Mouse (Mus musculus) kidney, adult 18-20 months (tissue): ENCODE measurements at regions not wholly inside any gene's neighbourhood (a gene's known extent, or its start where the extent isn't known, plus 50 kb on each side); places are given as distances from the start of the nearest gene placed in this dataset.

Experiments
- DNase-seq: peaks from one replicate; pipeline ENCODE4 v3.0.0; 2021

DNA sequence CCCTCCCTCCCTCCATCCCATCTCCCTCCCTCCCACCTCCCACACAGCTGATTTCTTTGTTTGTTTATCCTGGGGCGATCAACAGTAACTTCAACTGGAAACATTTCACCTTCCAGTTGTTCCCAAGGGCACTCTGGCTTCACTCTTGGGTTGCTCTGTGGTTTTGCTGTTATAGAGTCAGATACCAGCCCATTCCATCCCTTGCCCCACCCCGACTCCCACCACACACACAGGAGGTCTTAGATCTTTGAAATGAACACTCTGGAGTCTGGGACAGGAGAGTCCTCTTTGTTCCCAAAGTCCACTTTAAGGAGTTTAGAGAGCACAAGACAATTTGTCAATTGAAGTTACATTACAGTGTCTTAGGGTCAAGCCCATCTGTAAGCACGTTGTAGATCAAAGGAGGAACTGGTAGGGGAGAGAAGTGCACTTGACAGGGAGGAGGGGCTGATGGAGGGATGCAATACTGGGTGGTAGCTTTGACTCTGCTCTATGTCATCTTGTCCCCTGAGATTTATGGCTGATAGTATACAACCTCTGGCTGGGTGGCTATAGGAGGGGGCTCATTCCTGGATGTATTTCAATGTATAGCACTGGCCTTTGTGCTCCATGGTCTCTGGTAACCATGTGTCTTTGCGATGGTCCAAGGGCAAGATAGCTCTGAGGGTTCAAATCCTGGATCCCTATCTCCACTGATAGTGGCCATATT is 313.9 kb downstream of the Glrx3 start:
- DNase-seq, result no peak

DNA sequence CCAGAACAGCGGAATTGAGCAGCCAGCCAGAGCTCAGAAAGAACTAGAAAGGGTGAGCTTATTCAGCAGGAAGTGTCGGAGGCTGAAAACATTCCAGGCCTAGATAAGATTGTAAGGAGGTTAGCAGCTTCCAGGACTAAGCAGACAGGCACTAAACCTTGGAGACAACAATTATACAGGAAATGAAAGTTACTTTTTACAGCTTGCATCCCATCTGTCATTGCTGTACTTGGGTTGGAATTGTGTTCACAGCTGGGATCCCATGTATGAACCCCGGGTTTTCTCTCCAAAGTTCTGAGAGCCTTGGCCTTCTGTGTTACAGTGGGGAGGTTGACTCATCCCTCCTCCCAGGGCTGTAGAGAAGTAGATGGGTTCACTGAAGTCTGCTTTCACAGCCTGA is 328.5 kb downstream of the Glrx3 start:
- no peak for DNase-seq

DNA sequence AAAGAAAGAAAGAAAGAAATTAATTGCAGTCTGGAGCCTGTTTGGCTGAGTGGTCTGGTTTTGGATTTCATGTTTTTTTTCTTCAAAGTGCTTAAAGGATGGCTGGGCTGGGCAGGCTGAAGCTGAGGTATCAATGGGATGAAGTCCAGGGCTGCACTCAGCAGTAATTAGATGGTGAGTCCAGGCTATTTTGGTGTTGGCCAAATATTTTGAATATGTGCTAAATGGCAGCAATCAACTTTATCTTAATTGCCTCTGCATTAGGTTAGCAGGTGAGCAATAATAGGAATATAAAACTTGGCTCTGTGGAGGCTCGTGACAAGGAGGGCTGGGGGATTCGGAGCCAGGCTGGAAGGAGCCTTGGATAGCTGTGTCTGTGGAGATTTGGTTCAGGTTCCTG is 329.3 kb downstream of the Glrx3 start:
- no peak for DNase-seq

DNA sequence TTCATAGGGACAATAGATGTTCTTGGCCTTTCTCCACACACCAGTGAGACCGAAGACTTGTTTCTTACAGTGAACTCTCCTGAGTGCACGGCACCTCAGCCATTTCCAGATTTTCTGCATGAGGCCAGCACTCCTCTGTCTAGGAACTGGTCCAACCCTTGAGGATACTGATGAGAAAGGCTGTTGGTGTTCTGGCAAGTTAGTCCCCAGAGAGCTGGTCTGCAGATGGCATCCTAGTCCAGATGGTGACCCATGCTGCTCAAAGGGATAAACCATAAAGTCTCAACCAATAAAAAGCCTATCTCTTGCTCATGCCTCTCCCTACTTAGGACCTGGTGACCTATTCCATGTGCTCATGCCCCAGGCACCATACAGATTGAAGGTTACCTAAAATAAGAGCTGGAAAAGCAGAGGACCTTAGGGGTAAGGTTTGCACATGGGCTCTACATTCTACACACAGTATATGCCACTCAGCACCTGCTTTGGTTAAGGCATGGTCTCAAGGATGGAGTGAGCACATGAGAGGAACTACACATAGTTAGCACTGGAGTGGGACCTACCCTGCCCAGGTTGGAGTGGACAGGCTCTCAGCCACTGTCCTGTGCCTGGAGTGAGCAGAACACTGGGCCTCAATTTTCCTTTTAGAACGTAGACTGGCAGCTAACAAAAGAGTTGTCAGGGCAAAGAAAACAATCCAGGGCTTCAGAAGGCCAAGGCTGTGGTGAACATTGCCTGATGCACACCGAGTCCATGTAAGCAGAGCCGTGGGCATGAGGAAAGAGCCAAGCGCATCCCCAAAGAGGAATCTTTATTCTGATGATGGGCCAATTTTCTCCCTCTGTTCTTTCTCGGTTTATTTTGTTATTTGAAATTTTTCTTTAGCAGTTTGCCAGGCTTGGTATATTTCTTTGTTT is 335.9 kb downstream of the Glrx3 start:
- DNase-seq, result no peak

DNA sequence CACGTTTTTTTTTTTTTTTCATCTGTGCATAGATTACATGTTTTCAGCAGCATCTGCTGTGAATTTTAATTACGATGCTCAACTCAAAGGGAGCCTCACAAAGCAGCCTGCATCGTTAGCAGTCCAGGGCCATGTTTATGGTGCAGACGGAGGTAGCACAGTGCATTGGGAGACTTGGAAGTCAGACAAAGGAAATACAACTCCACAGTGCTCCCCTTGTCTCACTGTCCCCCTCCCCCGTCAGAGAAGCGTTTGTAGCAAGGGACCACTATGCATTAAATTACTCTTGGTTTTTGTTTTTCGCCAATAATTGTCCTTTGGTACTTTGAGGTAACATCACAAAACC is 336.5 kb downstream of the Glrx3 start:
- DNase-seq, result no peak

DNA sequence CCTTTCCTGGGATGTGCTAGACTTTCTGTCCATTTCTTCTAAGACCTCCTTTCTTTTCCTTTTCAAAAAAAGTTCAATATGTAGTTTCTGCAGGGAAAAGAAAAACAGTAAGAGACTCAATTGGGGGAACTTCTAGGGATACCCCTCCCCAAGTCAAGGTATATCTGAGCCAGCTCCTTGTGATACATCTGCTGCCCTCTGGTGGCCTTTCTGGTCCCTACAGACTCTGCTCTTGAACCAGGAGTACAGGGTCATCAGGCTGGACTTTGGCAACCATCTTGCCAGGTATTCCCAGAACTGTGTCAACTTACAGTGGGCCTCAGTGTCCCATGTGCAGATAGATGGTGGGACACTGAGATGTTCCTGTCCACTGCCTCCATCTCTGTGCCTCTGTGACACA is 346.5 kb downstream of the Glrx3 start:
- peak; percentile 44 for DNase-seq

DNA sequence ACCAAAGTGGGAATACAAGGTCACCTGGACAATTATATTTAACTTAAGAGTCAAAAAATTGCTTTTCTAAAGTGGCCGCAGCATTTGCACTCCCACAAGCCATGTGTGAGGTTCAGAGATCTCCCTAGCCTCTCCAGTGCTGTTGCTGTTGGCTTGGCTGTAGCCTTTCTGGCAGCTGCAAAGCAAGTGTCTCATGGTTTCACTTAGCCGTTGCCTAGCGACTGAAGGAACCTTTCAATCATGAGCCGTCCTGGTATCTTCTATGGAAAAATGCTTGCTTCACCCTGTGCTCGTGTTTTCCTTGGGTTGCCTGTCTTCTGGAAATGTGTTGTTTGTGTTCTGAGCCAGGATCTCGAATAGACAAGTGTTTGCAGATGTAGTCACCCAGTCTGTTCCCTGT is 367.9 kb downstream of the Glrx3 start:
- no peak for DNase-seq

DNA sequence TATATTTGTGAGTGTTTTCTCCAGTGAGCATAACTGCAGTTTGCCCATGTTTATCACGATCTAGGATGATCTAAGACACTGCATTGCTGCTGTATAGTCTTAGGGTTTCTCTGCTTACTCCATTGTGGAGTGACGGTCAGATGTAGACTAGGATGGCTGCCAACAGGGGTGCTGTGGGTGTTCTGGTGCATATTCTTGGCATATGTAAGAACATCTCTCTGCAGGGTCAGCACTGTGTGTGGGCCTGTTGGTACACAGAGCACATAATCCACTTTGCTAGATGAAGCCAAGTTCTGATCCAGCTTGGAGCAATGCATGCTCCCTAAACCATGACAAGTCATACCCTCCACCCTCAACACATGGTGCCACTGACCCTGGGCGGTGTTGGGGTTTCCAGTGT is 375.4 kb downstream of the Glrx3 start:
- DNase-seq, result no peak

DNA sequence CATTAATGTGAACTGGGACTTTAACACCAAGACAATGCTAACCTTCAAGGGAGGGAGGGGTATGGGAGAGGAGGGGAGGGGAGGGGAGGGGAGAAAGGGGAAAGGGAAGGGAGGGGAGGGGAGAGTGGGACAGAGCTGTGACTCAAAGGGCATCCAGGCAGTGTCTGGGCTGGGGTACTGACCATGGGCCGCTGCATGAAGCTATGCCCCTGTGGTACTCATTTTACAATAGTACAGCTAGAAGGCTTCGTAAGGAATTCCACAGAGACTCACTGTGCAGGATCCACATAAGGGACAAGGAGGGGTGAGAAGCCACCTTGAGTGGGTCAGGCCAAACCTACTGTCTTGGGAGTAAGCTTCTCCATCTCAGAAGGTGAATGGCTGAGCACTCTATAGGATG is 403.1 kb downstream of the Glrx3 start:
- no peak for DNase-seq

DNA sequence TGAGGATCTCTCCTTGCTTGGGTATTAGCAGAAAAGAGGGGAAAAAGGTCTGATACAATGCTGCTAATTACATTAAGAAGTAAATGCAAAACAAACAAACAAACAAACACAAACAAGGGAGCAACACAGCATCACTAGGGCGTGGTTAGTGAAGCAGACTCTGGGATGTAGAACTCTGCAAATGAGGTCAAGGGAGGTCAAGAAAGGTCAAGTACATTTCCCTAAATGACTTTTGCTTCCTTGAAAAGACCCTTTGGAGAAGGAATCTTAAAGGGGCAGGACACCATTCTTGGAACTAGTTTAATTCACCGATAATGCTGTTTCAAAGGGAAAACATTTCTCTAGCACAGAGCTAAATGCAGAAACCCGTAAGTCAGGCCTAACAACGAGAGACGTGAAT is 403.6 kb downstream of the Glrx3 start:
- no peak for DNase-seq

DNA sequence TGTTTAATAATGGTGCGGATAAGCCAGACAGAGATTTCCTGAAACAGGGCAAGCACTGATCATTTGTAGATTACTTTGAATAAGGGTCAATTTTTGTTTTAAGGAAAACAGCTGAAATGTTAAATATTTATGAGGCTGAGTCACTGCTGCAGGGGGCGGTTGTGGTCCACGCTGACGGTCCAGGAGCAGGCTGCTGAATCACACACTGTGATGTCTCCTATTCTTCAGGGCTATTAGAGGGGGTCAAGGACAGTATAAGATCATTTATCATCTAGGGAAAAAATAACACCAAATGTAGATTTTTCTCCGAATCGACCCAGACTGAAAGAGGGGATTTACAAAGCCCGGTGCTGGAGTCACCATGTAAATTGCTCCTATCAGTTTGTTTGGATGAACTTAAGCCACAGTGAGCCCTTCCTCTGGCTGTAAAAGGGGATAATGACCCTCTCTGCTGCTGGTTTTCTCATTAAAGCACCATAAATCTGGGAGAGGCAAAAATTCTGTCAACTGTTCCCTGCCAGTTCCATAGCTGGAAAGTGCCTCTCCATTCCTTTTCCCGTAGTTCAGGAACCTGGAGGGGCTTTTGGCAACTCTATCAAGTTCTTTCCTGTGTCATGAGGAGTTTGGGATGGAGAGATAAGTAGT is 404.2 kb downstream of the Glrx3 start:
- DNase-seq, result no peak

DNA sequence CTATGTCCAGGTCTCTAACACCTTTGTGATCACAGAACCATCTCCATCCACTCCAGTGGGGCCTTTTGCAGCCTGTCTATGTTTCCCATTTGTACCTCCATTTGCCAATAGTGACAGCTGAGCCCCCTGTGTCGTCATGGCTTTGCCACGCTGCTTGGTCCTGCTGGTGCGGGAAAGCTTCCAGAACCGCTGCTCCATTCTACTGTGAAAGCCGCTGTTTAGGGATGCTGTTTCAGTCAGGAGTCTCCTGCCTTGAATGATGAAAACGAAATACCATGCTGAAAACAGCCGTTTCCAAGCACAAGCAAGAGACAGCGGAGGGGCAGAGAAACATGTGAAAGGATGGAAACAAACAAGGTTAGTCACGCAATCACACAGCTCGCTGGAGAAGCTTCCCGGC is 410.4 kb downstream of the Glrx3 start:
- no peak for DNase-seq

DNA sequence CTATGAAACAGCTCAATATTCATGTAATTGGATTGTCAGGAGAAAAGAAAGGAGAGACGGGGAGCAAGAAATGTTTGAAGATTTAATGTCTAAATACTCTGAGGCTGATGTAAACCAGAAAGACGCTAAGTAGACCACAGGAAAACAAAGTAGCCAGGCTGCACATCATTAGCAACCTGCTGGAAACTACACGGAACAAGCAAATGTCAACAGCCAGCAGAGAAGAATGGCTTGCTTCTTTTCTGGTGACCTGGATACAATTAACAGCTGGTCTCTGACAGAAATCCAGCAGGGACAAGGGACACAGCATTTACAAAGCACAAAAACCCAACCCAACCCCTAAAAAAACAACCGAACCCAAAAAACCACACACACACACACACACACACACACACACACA is 413.6 kb downstream of the Glrx3 start:
- DNase-seq, result no peak

DNA sequence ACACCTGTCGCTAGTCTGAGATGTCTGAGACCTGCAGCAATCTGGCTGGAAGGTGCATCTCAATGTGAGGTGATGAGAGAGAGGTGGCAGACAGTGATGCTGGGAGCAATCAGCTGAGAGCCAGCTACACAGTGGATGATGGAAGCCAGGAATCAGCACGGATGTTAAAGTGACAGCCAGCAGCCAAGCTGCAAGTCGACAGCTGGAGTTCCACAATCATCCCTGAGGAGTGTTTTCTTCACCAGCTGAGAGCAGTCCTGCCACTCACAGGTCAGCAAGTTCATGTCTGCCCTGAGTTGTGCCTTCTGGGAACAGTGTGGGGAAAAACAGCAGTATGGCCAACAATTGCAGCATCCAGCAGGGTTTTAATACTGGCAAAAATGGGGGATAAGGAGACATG is 422.3 kb downstream of the Glrx3 start:
- no peak for DNase-seq

DNA sequence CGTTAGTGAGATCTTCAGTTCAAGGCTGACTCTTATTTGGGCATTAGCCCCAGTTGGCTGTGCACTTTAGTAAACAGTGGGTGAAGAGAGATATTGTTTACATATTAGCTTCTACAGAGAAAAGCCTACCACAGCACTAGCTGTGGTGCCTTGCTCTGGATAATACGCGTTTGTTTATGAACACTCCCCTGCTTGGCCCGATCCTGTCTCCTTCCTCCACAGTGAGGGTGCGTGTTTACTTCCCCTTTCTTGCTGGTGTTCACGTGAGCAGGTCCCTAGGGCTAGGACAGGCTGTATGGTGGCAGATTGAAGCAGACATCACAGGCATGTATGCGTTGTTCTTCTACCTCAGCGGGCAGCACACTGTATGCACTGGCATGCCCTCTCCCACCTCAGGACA is 423.1 kb downstream of the Glrx3 start:
- no peak for DNase-seq

DNA sequence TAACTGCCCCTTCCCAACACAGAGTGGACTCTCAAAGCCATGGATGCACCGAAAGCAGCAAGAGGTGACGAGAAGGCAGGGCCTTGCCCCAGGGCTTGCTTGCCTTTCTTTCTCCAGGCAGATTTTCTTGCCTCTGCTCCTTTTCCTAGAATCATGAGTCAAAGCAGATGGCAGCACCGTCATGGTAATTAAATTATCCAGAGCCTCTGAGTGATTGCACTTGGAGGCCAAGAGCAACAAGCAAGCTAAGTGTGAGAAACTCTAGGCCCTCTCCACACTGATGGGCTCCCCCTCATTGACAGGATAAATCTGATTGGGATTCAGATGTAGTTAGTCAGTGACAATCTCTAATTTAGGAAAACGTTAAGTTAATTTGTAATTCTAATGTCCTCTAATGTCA is 427.5 kb downstream of the Glrx3 start:
- DNase-seq, result no peak

DNA sequence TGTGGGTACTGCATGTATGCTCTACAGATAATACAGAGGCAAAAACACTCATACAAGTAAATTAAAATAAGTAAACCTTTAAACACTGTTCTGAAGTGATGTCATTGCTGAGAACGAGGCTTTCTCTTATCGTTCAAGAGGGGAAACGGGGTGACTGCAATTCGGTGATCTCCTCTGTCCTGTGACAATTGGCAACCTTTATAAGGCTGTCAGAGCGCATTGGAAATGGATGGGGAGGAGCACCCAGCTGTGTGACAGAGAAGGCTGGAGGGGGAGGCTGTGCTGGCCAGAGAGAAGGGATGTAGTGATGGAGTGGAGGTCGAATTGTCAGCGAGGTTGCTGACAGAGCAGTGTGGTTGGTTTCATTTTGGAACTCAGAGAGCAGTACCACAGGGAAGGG is 428.0 kb downstream of the Glrx3 start:
- DNase-seq, result no peak

DNA sequence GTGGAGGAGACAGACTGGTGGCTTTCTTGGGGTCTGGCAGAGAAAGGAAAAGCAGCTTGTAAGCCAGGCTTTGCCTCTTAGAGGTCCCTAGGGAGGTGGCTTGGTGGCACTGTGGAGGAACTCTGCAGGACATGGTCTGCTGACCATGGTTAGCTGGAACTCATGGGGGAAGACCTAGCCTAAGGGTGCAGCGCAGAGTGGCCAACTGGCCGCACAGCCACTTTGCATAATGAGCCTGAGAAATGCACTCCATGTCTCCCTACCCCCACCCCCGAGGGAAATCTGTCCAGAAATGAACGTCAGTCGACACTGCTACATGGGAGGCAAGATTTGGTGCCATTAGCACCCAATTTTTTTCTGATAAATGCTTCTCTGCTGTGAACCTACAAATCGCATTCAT is 429.5 kb downstream of the Glrx3 start:
- peak; percentile 34 for DNase-seq

DNA sequence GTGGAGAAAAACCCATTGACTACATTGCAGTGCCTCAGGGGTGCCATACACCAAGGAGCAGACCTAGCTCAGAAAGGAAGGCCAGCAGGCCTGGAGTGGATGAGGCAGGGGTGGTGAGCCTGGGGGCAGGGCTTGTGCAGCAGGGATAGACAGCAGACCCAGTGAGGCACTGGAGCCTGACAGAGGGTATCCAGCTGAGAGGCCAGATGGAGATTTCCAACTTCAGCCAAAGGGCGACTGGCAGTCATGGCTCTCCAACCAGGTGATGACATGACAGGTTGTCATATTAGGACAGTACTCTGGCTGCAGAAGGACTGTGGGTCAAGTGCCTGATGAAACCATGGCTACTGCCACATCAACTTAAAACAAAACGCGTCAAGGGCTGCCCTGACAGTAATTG is 431.1 kb downstream of the Glrx3 start:
- DNase-seq, result no peak

DNA sequence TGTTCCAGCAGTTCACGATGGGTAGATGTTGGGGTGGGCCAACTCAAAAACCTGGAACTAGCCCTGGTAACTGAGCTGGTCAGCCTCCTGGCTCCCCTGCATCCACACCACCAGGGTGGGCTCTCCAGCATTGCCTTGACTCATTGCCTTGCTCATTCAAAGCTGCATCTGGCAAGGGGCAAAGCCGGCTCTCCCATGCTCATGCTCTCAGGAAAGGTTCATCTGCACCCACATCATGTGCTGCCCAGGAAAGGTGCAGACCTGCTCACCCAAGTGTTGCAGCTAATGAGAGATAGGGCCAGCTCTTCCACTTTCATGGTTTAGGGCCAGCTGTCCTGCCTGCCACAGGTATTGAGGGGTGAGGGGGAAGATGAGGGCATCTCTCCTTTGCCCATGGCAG is 437.9 kb downstream of the Glrx3 start:
- no peak for DNase-seq

DNA sequence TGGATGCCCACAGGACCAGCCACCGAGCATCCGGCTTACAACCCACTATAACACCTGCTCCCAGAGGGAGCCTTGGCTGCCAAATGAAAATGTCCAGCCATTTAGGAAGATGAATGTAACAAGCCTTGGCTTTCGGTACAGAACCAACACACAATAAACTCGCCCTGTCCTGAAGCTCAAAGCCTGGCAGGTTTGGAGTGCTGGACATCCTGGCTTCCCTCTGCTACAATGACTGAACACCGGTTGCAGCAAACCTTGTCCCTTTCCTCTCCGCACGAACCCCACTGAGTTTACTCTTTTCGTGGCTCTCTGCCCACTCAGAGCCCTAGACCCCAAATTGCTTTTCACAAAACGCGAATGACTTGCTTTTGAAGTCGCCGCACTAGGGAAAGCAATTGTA is 441.9 kb downstream of the Glrx3 start:
- no peak for DNase-seq

DNA sequence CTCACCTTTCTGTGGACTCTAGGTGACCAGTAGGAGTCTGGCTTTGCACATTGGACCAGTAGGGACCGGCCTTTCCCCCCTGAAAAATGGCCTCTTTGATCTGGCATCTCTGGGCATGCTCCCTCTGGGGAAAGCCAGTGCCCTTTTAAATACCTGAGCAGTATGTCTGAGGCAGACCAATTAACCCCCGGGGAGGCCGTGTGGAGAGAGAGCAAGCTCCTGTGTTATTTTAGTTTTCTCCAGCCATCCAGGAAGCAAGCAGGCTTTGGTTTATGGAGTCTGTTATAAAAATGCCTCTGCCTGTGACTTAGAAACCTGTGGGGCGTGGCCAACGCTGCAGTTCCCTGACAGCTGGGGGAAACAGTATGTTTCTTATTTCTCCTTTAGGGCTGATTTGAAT is 445.5 kb downstream of the Glrx3 start:
- peak; percentile 18 for DNase-seq

DNA sequence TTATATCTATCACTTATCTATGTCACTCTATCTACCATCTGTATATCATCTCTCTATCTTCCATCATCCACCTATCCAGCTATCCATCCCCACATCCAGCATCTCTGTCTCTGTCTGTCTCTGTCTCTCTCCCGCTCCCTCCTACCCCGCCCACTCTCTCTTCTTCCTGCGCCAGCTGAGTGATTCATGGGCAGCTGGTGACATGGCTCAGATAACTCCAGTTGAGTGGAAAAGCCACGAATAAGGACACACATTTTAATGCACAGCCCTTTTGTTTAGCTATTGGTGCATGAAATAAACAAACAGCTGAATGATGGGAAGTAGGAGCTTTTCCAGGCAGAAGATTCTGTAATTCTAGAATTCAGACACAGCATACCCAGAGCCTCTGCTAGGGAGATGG is 446.3 kb downstream of the Glrx3 start:
- DNase-seq, result no peak

DNA sequence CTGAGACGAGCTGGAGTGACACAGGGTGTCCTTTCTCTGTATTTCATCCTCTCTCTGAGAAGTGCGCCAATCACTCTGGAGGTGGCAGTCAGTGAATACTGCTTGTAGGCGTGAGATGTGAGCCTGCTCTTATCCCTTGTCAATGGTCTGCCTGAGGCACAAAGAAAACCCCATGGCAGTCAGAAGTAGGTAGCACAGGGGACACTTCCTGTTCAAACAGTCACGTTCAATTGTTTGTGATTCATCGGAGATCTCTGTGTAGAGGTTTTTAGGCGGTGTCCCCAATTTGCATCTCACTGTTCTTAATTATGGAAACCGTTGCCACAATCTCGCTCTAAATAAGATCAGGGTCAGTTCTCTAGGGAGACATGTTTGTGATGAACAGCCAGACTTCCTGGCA is 447.7 kb downstream of the Glrx3 start:
- no peak for DNase-seq
